Mouse (Mus musculus): ENCODE results near the gene Armcx2. TPM values are rescaled to one million over a fixed set of nuclear protein-coding genes. Genes with fewer than 3 reads are reported as not detected.

Armcx2 gene
- polyA plus RNA-seq, 1 experiment: 34.0 TPM

- Histone ChIP-seq H3K9me3 (replicated peaks; ENCODE audit: control insufficient read depth, insufficient read depth, low read length, poor library complexity, severe bottlenecking) (no peaks in the 10 kb centered on the region), H3K4me3 (ENCODE audit: low read depth, low read length) (peak overlapping the region; percentile 77), H3K9ac (ENCODE audit: low read depth, poor library complexity, severe bottlenecking) (peak overlapping the region; percentile 43), H3K27ac (ENCODE audit: insufficient read depth, low read length) (no peak overlapping the region), H3K4me1 (ENCODE audit: control insufficient read depth, insufficient read depth, low read length) (no peaks in the 10 kb centered on the region), H3K36me3 (ENCODE audit: control insufficient read depth, insufficient read depth, low read length, poor library complexity, severe bottlenecking) (no peaks in the 10 kb centered on the region), H3K27me3 (ENCODE audit: control insufficient read depth, insufficient read depth, low read length, poor library complexity, severe bottlenecking) (no peaks in the 10 kb centered on the region)
- TF ChIP-seq EP300 (IDR thresholded peaks at IDR 0.05; ENCODE audit: insufficient read depth, low read depth, low read length): no peak
- TF ChIP-seq POLR2A (IDR thresholded peaks at IDR 0.05; ENCODE audit: insufficient read depth, low read length): no peak
- TF ChIP-seq CTCF (IDR thresholded peaks at IDR 0.05; ENCODE audit: low read depth, low read length): no peak
These were observed 51.6 kb downstream of the Armcx2 start for GRCm38 (mm10) chrX:134757293-134757995.

- Histone ChIP-seq H3K9me3 (replicated peaks; ENCODE audit: control insufficient read depth, insufficient read depth, low read length, poor library complexity, severe bottlenecking) (no peaks in the 10 kb centered on the region), H3K27me3 (ENCODE audit: control insufficient read depth, insufficient read depth, low read length, poor library complexity, severe bottlenecking) (no peaks in the 10 kb centered on the region), H3K4me3 (ENCODE audit: low read depth, low read length) (peak within 1 kb of the TSS; percentile 77), H3K36me3 (ENCODE audit: control insufficient read depth, insufficient read depth, low read length, poor library complexity, severe bottlenecking) (no peaks in the 10 kb centered on the region), H3K9ac (ENCODE audit: low read depth, poor library complexity, severe bottlenecking) (peak within 1 kb of the TSS; percentile 43), H3K4me1 (ENCODE audit: control insufficient read depth, insufficient read depth, low read length) (no peaks in the 10 kb centered on the region), H3K27ac (ENCODE audit: insufficient read depth, low read length) (no peak within 1 kb of the TSS)
- no peak for TF ChIP-seq POLR2A (IDR thresholded peaks at IDR 0.05; ENCODE audit: insufficient read depth, low read length)
- TF ChIP-seq CTCF (IDR thresholded peaks at IDR 0.05; ENCODE audit: low read depth, low read length): no peak
- no peak for TF ChIP-seq EP300 (IDR thresholded peaks at IDR 0.05; ENCODE audit: insufficient read depth, low read depth, low read length)
These were observed 52.4 kb downstream of the Armcx2 start, which contains the start of gene Armcx3 for GRCm38 (mm10) chrX:134756434-134757292. Gene Armcx3, plus strand, starts transcription at chrX:134756595.

Other genes with a start within 250 kb of the Armcx2 start
- gene Btk, start 225.7 kb downstream of the Armcx2 start, polyA plus RNA-seq (2011; ENCODE audit: insufficient read depth, insufficient read length, low read depth, missing spikeins): not detected in 2 replicates
- 1,186 and 1,244 TPM in 2 replicates for gene Rpl36a, start 223.6 kb downstream of the Armcx2 start, polyA plus RNA-seq (2011; ENCODE audit: insufficient read depth, insufficient read length, low read depth, missing spikeins)
- gene Gla, start 208.1 kb downstream of the Armcx2 start, polyA plus RNA-seq (2011; ENCODE audit: insufficient read depth, insufficient read length, low read depth, missing spikeins): 8.1 and 8.8 TPM in 2 replicates
- 114 and 125 TPM in 2 replicates for gene Hnrnph2, start 208.0 kb downstream of the Armcx2 start, polyA plus RNA-seq (2011; ENCODE audit: insufficient read depth, insufficient read length, low read depth, missing spikeins)
- gene Armcx4, start 122.7 kb downstream of the Armcx2 start, polyA plus RNA-seq (2011; ENCODE audit: insufficient read depth, insufficient read length, low read depth, missing spikeins): 9.8 and 11.1 TPM in 2 replicates
- gene Armcx1, start 91.3 kb downstream of the Armcx2 start, polyA plus RNA-seq (2011; ENCODE audit: insufficient read depth, insufficient read length, low read depth, missing spikeins): 29.5 and 37.7 TPM in 2 replicates
- 2.8 and 4.4 TPM in 2 replicates for gene Armcx6, start 57.8 kb downstream of the Armcx2 start, polyA plus RNA-seq (2011; ENCODE audit: insufficient read depth, insufficient read length, low read depth, missing spikeins)
- 14.6 and 19.1 TPM in 2 replicates for gene Armcx3, start 52.6 kb downstream of the Armcx2 start, polyA plus RNA-seq (2011; ENCODE audit: insufficient read depth, insufficient read length, low read depth, missing spikeins)
- 0.29 and 0.45 TPM in 2 replicates for gene Nxf2, start 155.5 kb upstream of the Armcx2 start, polyA plus RNA-seq (2011; ENCODE audit: insufficient read depth, insufficient read length, low read depth, missing spikeins)
- gene Zmat1, start 200.0 kb upstream of the Armcx2 start, polyA plus RNA-seq (2011; ENCODE audit: insufficient read depth, insufficient read length, low read depth, missing spikeins): 1.0 and 1.6 TPM in 2 replicates